Mouse (Mus musculus): ENCODE results near the gene Prnd. TPM values are rescaled to one million over a fixed set of nuclear protein-coding genes. Genes with fewer than 3 reads are reported as not detected.

Prnd gene
- polyA plus RNA-seq, 2 experiments from 2014 or later, result 0.11 to 0.36 TPM

- no peak for ATAC-seq
Measured at GRCm38 (mm10) chr2:131988550-131988949, 37.9 kb downstream of the Prnd start.

GRCm38 (mm10) chr2:131992487-131992886 is 41.8 kb downstream of the Prnd start:
- ATAC-seq, result peak; percentile 26

GRCm38 (mm10) chr2:131993151-131993550 is 42.5 kb downstream of the Prnd start:
- ATAC-seq, result peak; percentile 58

GRCm38 (mm10) chr2:131993563-131994088 is 43.0 kb downstream of the Prnd start:
- no peak for ATAC-seq

- ATAC-seq, result no peak
Measured at GRCm38 (mm10) chr2:131994971-131995370, 44.3 kb downstream of the Prnd start.

GRCm38 (mm10) chr2:131995742-131996141 is 45.1 kb downstream of the Prnd start:
- no peak for ATAC-seq

- no peak for ATAC-seq
Measured at GRCm38 (mm10) chr2:131996369-131996768, 45.7 kb downstream of the Prnd start.

- ATAC-seq, result no peak
Measured at GRCm38 (mm10) chr2:131997356-131997755, 46.7 kb downstream of the Prnd start.

- no peak for ATAC-seq
Measured at GRCm38 (mm10) chr2:132001696-132002334, 51.2 kb downstream of the Prnd start.

- no peak for ATAC-seq
Measured at GRCm38 (mm10) chr2:132003916-132004315, 53.3 kb downstream of the Prnd start.

- peak; percentile 95 for ATAC-seq
Measured at GRCm38 (mm10) chr2:132004495-132005136, 54.0 kb downstream of the Prnd start.

- no peak for ATAC-seq
Measured at GRCm38 (mm10) chr2:132005445-132005844, 54.8 kb downstream of the Prnd start.

Other genes with a start within 250 kb of the Prnd start
- gene Erv3, start 91.1 kb upstream of the Prnd start, polyA plus RNA-seq (2017; shearing (Covaris generic)), result not detected
- gene Prnp, start 40.9 kb upstream of the Prnd start, polyA plus RNA-seq (2017; shearing (Covaris generic)), result 10 to 100 TPM in 1 of 2 experiments, 1 to 10 TPM in 1; 7.7 to 12.0 TPM
- gene Prn, start 40.9 kb upstream of the Prnd start, polyA plus RNA-seq (2017; shearing (Covaris generic)), result not detected
- 10 to 100 TPM; 59.8 to 83.1 TPM for gene Rassf2, start 79.4 kb downstream of the Prnd start, polyA plus RNA-seq (2017; shearing (Covaris generic))
- gene Slc23a2, start 194.2 kb downstream of the Prnd start, polyA plus RNA-seq (2017; shearing (Covaris generic)), result 10 to 100 TPM in 1 of 2 experiments, 1 to 10 TPM in 1; 9.8 to 11.1 TPM

Data from activated CD4-positive, CD25-positive, alpha-beta regulatory T cell, adult 4 months (primary cell).